Mouse (Mus musculus): ENCODE results near the gene Drg1. TPM values are rescaled to one million over a fixed set of nuclear protein-coding genes. Genes with fewer than 3 reads are reported as not detected.
"Not testable (repeated sequence)": the region's sequence is repeated elsewhere in the genome, so short reads cannot be mapped to it uniquely, and the experiment has no call there.

Drg1 gene
- total RNA-seq, 2 experiments from 2014 or later, result 86.5 to 91.1 TPM

DNA sequence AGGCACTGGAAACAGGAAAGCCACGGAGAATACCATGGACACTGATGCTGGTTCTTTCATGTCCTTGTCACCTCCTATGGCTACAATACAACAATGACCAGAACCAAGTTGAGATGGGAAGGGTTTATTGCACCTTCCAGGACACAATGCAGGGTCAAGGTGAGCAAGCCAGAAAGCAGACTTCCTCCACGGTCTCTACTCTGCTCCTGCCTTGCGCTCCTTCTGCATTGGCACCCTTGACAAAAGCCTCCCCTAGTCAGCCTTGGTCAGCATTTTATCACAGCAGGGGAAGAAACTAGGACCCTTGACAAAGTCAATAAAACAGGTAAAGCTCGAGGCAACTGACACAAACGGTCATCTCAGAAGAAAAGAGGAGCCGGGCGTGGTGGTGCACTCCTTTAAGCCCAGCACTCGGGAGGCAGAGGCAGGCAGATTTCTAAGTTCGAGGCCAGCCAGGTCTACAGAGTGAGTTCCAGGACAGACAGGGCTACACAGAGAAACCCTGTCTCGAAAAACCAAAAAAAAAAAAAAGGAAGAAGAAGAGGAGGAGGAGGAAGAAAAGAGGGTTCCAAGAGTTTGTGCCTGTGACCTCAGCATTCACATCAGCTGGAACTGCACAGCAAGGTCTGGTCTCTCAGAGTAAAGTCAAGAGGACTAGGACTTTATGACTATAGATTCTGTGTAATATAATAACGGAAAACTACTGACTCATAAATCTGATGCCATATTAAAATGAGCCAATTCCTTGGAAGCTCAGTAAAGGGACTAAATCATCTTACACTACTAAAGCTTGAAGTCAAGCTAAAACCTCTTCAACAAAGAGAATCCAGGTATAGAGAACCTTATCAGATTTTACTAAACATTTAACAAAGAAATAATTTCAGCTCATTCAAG, 92.5 kb downstream of the Drg1 start:
- peak; percentile 68 to 69 for DNase-seq (ENCODE audit: low spot score in 2 of 2)
- intact Hi-C loops (cut with DNase I), result not testable (repeated sequence)

GRCm38 (mm10) chr11:3172526-3172925, 93.7 kb downstream of the Drg1 start:
- intact Hi-C loops (cut with DNase I); DNase-seq (ENCODE audit: low spot score in 2 of 2): not testable (repeated sequence)

DNA sequence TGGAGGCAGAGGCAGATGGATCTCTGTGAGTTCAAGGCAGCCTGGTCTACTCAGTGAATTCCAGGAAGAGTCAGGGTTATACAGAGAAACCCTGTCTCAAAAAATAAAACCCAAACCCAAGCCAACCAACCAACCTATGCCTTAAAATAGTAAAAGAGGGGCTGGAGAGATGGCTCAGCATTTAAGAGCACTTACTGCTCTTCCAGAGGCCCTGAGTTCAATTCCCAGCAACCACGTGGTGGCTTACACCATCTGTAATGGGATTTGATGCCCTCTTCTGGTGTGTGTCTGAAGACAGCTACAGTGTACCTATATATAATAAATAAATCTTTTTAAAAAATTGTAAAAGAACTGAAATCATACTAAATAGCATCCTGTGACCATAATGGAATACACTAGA, 94.3 kb downstream of the Drg1 start:
- peak in 1 of 2 experiments; percentile 53 for DNase-seq (ENCODE audit: low spot score in 2 of 2)
- intact Hi-C loops (cut with DNase I), result not testable (repeated sequence)

DNA sequence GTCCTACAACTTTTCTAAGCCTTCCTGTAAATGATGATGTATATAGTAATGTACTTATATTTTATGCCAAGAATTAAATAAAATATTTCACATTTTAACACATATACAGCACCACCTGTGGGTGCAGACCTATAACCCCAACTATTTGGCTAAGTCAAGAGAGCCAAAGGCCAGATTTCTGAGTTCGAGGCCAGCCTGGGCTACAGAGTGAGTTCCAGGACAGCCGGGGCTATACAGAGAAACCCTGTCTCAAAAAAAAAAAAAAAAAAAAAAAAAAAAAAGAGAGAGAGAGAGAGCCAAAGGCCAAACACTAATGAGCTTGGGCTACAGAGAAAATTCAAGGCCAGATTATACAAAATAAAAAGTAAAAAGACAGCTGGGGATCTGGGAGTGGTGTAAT, 97.2 kb downstream of the Drg1 start:
- intact Hi-C loops (cut with DNase I); DNase-seq (ENCODE audit: low spot score in 2 of 2): not testable (repeated sequence)

GRCm38 (mm10) chr11:3167571-3168001, 98.6 kb downstream of the Drg1 start:
- intact Hi-C loops (cut with DNase I), result not testable (repeated sequence)
- DNase-seq (ENCODE audit: low spot score in 2 of 2), result peak in 1 of 2 experiments; percentile 52

- DNase-seq (ENCODE audit: low spot score in 2 of 2); intact Hi-C loops (cut with DNase I): not testable (repeated sequence)
Measured at GRCm38 (mm10) chr11:3167129-3167528, 99.1 kb downstream of the Drg1 start.

DNA sequence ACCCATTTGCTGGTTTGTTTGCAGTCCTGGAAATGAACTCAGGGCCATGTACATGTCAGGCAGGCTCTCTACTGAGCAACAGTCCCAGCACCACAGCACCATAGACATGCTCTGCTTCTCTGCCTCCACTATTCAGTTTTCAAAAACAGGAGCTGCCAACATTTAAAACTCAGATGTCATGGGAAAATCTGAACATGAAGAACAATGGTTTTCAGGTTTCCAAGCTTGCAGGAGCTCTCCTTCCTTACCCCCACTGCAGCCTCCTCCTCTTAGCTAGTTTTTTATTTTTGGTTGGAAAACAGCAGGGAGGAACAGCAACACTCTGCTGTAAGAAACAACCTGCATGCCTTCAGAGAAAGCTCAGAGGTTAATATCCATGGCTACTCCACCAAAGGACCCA, 99.9 kb downstream of the Drg1 start:
- intact Hi-C loops (cut with DNase I); DNase-seq (ENCODE audit: low spot score in 2 of 2): not testable (repeated sequence)

- intact Hi-C loops (cut with DNase I); DNase-seq (ENCODE audit: low spot score in 2 of 2): not testable (repeated sequence)
Measured at GRCm38 (mm10) chr11:3165210-3165782, 100.9 kb downstream of the Drg1 start.

GRCm38 (mm10) chr11:3163661-3164060, 102.6 kb downstream of the Drg1 start:
- not testable (repeated sequence) for DNase-seq (ENCODE audit: low spot score in 2 of 2)

GRCm38 (mm10) chr11:3163122-3163521, 103.1 kb downstream of the Drg1 start:
- intact Hi-C loops (cut with DNase I); DNase-seq (ENCODE audit: low spot score in 2 of 2): not testable (repeated sequence)

More at GRCm38 (mm10) chr11:3163661-3164060, 102.6 kb downstream of the Drg1 start:
- intact Hi-C loops (cut with DNase I), result not testable (repeated sequence)

- DNase-seq (ENCODE audit: low spot score in 2 of 2), result peak; percentile 59 to 71
- intact Hi-C loops (cut with DNase I), result not testable (repeated sequence)
Measured at GRCm38 (mm10) chr11:3162236-3162897, 103.8 kb downstream of the Drg1 start.

GRCm38 (mm10) chr11:3161370-3161769, 104.8 kb downstream of the Drg1 start:
- peak in 1 of 2 experiments; percentile 64 for DNase-seq (ENCODE audit: low spot score in 2 of 2)
- intact Hi-C loops (cut with DNase I), result not testable (repeated sequence)

DNA sequence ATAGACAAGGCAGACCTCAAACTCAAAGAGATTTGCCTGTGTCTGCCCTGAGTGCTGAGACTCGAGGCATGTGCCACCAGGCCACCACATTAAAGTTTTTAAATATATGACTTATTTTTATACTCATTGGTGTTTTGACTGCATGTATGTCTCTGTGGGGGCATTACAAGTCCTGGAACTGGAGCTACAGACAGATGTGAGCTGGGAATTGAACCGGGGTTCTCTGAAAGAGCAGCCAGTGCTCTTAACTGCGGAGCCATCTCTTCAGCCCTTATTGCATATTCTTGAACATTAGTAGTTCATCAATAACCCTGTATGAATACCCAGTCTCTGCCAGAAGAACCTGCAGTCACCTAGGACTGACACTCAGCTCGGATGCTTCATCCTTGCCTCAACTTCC, 107.4 kb downstream of the Drg1 start:
- DNase-seq (ENCODE audit: low spot score in 2 of 2); intact Hi-C loops (cut with DNase I): not testable (repeated sequence)

DNA sequence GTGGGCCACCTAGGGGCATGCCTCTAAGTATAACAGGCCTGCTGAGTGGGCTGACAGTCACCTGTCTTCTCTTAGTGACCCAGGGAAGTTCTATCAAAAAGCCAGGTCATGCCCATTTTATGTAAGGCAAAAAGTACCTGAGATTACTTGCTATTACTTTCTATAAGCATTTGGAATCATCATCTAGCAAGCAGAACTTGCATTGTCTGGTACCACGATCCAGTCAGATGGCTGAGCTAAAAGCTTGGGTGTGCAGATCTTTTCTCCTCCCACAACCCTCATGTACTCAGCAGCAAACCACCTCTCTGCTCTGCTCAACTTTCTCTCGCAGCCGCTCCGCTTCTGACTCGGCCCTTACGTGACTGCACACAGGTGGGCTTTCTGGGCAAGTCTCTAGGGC, 108.2 kb downstream of the Drg1 start:
- intact Hi-C loops (cut with DNase I), result not testable (repeated sequence)
- peak in 1 of 2 experiments; percentile 47 for DNase-seq (ENCODE audit: low spot score in 2 of 2)

- intact Hi-C loops (cut with DNase I), result not testable (repeated sequence)
Measured at GRCm38 (mm10) chr11:3156991-3157390, 109.2 kb downstream of the Drg1 start.

DNA sequence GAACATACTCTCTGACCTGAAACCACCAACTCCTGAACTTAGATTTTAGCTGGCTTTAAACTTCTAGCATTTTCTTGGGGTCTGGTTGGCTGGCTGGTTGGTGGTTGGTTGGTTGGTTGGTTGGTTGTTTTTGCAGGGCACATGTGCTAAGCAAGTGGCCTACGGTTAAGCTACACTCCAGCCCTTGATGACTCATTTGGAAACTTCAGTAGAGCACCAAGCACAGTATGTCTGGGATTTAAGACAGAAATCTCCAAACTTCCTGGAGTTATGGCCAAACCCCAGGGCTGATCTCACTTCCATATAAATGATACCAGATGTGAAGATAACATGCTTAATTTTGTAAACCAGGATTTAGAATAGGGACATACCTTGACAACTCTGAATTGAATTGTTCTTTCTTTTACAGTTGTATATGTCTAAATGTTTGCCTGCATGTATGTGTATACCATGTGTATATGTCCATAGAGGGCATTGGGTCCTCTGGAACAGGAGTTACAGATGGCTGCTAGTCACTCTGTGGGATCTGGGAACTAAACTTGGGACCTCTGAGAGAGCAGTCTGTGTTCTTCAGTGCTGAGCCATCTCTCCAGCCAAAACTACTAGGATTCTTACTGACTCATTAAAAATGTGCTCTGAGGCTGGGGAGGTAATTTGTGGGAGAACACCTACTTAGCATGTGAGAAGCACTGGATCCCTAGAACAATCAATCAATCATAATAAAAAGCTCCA, 112.4 kb downstream of the Drg1 start:
- DNase-seq (ENCODE audit: low spot score in 2 of 2), result peak; percentile 48 to 71
- intact Hi-C loops (cut with DNase I), result not testable (repeated sequence)

More at GRCm38 (mm10) chr11:3156991-3157390, 109.2 kb downstream of the Drg1 start:
- DNase-seq (ENCODE audit: low spot score in 2 of 2), result not testable (repeated sequence)

DNA sequence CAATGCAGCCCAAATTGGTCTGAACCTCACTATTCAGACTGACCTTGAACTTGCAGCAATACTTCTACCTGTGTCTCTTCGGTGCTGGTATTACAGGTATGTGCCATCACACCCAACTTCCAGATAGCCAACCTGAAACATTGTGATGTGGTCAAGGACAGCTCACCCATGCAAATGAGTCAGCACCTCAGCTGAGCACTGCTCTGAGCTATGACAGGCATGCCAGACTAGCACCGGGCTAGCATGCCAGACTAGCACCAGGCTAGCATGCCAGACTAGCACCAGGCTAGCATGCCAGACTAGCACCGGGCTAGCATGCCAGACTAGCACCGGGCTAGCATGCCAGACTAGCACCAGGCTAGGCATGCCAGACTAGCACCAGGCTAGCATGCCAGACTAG, 114.9 kb downstream of the Drg1 start:
- intact Hi-C loops (cut with DNase I); DNase-seq (ENCODE audit: low spot score in 2 of 2): not testable (repeated sequence)

DNA sequence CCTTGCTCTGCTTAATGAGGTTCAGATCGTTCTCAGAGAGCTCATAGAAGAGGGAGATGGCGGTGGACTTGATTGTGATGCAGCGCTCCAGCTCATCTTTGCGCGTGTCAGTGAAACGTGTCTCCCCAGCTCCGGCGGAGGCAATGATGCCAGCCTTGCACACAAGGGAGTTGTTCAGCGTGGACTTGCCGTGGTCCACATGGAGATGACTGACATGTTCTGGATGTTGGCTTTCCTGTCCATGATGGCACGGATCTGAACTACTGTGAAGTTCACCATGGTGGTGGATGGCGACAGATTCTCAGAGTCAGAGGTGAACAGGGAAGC, 115.6 kb downstream of the Drg1 start:
- intact Hi-C loops (cut with DNase I); DNase-seq (ENCODE audit: low spot score in 2 of 2): not testable (repeated sequence)

DNA sequence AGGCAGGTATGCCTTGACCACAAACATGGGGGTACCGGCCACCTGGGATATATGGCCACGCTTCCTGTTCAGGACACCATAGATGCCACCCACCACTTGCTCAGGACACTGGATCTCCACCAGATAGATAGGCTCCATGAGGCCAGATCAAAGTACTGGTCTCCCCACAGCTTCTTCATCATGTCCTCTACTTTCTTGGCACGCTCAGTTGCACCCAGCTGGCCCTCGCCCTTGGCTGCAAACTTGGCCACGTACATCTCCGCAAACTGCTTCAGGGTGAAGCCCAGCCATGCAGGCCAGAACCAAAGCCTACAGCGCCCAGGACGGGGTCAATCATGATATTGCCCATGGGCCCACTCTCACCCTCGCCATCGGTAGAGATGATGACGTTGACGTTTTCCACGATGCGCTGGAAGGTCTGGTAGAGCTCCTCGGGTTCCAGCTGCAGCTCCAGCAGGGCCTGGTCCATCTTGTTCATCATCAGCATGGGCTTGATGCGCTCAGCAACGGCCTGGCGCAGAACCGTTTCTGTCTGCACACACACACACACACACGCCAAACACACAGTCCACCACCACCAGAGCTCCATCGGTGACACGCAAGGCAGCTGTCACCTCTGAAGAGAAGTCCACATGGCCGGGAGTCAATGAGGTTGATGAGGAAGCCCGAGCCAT, 116.1 kb downstream of the Drg1 start:
- DNase-seq (ENCODE audit: low spot score in 2 of 2); intact Hi-C loops (cut with DNase I): not testable (repeated sequence)

Data from left cerebral cortex, postnatal 36 days (tissue).